Mouse (Mus musculus) heart, adult 18-20 months (tissue): Measurements from ENCODE around the gene Kcnh1. TPM values are rescaled to one million over a fixed set of nuclear protein-coding genes. Genes with fewer than 3 reads are reported as not detected.

Experiments used
- DNase-seq, 2 experiments: peaks; one replicate each; pipeline ENCODE4 v3.0.0; 2021 to 2022; ENCODE audit warnings: mixed read lengths in 1 of 2
- total RNA-seq, 2 experiments: library from RNA; stranded (reverse); gene quantifications; 2 replicates each; pipeline ENCODE4 v1.2.3; 2021

The Kcnh1 gene
- total RNA-seq, 2 experiments from 2014 or later: 0.15 TPM

DNA sequence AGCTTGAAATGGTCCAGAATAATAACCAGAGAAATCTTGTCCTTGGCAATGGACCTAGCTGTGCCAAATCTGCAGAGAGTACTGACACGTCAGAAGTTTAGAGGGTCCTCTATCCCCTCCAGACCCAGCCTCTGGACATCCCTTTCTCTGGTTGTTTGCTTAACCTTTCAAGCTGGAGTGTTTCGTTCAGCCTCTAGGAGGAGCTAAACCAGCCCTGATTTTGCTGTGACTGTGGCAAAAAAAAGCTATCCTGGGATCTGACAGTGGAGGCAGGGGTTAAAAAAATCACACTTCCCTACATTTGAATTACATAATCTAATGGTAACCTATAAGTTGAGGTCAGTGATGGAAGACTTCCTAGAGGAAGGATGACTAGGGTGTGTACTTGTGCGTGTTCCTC, 133.6 kb downstream of the Kcnh1 start:
- no peak for DNase-seq

DNA sequence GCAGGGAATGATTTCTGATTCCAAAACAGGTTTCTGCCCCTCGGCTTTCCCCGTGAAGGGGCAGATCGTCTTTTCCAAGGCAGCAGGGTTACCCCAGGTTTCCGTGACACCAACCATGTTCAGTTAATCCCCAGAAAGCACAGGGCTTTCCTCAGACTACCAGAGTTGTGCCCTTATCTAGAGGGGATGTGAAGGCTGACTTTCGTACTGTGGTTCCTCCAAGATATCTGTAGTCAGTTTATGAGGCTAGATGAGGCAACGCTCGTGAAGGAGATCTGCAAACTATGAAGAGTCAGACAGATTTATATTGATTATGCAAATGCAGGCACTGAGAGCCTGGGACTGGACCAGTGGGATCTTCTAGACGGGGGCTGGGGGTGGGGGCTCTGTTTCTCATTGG, 136.5 kb downstream of the Kcnh1 start:
- no peak for DNase-seq

DNA sequence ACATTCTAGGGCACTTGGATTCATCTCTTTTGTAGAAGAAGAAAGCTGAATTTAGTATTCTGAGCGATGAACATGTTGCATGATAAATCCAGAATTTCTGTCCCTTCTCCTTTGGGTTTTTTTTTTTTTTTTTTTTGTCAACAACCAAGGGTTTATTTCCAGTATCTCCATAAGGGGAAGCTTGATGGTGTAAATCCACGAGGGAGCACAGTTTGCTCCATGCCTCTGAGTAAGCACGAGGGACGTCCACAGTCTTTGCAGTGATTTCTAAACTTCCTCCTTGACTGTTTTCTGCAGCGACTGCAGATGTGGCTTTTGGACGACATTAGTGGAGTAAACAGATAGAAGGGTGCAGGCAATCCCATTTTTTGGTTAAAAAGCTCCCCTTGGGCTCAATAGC, 140.6 kb downstream of the Kcnh1 start:
- no peak for DNase-seq

DNA sequence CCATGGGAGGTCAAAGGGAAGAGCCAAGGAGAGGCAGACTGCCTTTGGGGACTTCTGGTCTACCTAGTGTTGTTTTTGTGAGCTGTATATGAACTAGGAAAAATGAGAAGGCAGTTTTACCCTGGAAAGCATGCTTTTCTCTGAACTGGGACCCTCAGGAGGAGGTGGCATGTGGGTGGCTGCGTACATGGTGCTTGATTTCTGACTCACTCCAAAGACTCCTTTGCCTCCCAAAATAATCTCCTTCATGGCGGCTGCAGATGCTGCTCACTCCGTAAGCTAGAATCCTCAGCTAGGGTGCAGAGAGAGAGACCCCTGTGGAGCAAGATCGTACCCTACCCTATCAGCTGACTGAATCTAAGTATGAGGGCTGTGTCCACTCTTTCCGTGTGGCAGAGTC, 145.5 kb downstream of the Kcnh1 start:
- DNase-seq: no peak

DNA sequence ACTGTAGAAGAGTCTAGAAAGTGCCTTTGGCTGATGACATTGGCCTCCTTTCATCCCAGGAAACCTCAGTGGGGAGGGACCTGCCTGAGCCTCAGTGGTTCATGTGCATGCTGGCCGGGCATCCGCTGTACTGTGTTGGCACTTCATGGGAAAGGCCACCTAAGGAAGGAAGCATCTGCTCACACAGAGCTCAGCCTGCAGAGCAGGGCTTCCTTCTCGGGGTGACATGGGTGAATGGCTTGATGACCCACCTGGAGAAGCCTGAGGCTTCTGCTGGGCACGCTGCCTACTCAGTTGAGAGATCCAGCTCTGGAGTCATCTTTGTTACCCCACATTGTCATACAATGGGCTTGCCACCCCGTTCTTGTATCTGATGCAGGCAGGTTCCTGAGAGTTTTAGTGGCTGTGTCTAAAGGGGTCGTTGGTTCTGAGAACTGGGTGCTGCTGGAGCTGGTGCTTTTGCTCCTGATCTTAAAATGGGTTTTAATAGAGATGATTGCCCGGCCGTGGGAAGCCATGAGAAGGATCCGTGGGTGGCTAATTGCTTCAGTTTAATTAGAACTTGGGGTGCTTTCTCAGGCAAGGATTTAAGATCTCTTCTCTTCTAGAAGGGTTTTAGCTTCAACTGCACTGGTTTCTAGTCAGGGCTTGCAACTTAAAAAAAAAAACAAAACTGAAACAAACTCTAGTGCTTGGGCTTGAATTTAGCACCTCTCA, 148.9 kb downstream of the Kcnh1 start:
- DNase-seq: no peak

DNA sequence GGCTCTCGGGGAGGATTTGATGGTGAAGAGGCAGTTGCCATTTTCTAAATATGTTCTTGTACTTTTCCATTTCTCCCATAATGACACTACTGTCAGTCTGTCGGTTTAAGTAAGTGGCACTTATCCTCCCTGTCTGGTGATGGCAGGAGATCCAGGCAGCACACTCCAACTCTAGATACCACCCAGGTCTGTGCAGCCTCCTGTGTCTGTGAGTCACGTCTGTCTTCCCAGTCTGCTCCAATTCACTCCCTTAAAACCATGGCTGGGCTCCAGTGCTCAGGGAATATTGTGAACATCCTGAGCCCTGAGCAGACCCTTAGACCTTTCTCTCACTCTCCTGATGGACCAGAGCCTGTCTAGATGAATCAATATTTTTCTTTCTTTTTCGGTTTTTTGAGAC, 151.2 kb downstream of the Kcnh1 start:
- DNase-seq: no peak

DNA sequence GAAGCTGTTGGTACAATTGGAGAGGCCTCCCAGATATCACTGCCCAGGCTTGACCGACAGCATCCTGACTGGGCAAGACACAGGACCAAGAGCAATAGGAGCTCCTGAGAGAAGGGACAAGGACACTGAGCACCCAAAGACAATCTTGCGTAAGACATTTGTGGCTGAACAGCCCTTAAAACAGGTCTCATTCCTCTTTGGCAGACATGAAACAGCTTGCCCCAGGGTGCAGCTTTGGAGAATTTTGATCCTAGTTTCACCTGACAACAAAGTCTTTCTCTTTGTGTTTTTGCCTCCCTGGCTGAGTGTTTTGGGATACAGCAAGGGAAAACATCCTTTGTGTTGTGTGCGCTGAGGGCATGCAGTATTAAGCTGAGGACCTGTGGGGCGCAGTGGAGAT, 153.4 kb downstream of the Kcnh1 start:
- no peak for DNase-seq

DNA sequence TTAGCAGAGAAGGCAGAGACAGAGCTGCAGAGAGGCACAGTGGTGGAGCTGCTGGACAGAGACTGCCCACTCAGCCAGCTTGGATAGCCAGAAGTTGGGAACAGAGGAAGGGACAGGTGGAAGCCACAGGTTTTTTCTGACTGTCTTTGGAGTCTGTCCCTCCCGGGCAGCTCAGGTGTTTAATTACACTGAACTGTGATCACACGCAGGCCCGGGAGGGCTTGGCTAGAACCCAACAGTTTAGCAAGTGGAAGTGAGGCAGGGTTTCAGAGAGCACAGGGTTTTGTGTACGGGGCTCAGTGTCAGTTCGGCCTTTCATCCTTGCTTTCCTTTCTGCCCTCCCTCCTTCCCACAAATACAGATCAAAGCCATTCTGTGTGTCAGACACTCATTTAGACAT, 156.8 kb downstream of the Kcnh1 start:
- DNase-seq: no peak

DNA sequence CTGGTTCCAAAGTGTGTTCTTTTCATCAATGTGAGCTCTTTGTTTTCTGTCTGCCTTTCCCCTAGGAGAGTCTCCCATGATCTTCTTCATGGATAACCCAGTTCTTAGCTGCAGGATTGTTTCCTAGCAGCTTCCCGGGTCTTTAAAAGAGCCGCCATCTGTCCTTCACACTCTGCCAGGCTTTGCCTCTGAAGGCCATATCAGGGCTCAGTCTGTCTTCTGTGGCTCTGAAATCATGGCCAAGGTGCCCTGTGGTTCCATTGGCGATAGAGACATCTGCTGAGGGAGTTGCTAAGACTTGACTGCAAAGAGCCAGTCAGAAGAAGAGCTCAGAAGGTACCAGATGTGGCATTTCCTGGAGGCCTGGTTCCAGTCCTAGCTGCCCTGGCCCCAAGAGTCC, 165.7 kb downstream of the Kcnh1 start:
- no peak for DNase-seq

DNA sequence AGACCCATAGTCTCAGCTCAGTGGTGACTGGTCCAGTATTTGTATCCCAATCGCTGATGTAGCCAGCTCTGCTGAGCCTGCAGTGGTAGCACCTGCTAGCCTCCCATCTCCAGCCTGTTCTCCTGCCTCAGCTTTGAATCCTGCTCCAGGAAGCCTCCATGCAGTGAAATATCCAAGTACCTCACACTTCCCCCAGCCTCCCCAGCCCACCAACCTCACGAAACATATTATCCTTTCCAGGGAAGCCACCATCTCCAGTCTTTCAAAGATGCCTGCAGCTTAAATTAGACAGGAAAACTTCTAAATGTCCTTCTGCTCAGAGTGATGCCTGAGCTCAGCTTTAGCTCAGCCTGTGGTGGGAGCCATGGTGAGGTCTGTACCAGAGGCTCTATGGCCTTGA, 168.6 kb downstream of the Kcnh1 start:
- no peak for DNase-seq

DNA sequence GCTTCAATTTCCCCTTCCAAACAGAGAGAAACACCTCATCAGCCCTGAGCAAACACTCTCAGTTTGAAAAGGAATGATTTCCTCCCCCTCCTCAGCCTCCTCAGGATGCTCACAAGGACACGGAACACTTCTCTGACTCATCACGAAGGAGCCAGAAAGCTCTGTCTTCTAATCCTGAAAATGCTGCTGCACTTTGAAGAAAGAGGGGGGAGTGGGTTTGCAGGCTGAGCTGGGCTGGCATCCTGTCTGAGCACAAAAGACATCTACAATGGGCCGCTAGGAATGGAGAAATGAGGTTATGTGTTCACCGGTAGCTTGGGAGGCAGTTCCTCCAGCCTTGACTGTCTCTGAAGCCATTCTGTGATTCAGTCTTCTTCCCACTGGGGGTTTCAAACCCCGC, 177.8 kb downstream of the Kcnh1 start:
- DNase-seq: no peak

DNA sequence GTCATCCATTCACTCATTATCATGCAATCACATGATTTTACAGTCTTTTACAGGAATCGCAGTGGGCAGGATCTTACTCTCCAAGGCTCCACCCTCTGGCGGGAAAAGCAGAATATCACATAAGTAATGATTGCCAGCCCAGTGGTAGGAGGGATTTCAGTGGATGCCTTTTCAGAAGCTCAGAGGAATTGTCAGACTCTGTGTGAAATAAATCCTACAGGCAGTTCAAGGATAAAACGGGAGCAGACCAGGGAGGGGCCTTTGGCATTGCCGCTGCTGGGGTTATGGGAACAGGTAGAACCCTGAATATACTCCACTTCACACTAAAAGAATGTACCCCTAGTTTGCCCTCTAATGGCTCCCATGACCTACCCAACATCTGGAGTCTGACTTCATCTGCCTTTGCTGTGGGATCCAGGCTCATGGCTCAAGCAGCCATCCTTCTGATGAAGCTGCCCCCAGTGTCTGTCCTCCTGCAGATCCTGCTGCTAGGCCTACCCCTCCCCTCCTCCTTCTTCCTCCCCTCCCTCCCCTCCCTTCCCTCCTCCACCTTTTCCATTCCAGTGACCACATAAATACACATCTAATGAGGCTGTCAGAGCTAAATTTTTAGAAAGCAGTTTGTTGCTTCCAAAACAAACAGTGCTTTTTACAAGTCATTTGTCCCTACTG, 181.5 kb downstream of the Kcnh1 start:
- no peak for DNase-seq

DNA sequence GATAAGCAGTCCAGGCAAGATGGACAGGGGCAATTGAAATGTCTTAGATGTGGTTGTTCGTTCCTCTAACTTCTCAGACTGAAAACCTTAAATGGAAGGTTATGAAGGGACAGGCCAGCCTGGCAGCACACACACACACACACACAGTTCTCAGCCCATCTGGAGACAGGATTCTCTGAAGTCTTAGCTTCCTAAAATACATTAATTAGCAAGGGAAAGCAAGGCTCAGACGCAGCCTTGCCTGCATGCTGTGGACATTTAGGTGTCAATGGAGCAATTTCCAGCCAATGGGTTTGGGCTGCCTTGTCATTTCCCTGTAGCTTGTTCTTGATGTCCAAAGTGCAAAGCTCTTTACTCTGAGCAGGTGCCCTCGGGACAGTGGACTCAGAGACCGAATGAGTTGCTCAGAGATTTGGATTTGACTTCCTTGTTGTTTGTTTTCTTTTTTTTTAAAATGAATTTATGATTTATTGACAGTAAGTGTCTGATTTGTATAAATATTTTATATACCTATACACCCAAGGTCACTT, 188.0 kb downstream of the Kcnh1 start:
- DNase-seq: no peak

DNA sequence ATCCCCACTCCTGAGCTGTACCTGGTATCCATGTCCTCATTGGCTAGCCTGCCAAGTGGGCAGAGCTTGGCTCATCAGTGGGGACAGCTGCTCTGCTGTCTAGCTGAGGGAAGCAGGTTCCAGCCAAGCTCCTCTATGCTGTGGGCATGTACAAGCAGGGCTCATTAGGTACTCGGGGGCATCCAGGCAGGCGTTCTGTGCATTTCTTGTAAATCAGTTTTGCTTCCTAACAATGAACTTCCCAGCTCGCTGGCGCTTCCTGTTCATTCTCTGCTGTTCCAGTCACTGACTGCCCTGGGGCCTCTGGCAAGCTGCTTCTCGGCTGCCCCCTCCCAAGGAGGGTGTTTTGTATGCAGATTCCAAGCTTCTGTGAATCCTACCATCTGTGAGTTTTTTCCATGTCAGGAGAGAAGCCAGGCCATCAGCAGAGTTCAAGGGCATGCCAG, 190.0 kb downstream of the Kcnh1 start:
- no peak for DNase-seq

DNA sequence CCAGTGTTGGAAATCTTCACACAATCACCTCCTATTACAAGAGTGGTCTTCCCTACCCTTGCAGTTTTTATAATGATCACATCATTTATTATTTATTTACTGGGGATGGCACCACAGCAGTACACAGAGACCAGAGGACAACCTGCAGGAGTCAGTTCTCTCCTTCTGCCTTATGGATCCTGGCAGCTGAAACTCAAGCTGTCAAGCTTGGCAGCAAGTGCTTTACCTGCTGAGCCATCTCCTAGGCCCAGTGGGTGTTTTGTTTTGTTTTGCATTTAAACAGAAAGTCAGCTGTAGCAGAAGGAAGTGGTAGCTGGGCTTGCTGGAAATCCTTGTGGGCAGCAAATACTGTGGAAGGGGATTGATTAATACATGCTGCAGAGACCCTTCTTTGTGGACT, 197.1 kb downstream of the Kcnh1 start:
- DNase-seq: no peak

DNA sequence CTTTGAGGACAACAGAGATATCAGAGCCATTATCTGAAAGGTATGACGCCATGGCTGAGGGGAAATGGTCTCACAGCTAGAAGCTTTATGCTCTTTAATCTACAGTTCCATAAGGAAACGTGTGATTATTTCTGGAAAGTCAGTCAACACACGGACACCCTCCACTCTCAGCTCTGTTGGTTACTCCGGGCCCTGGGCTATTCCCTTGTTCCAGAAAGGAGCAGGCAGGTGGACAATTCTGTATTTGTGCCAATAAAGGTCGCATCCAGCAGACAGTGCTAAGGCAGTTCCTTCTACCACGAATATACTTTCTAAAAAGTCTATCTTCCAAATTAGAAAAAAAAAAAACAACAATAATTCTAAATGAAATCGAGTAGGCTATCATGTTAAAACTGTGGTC, 200.5 kb downstream of the Kcnh1 start:
- no peak for DNase-seq

DNA sequence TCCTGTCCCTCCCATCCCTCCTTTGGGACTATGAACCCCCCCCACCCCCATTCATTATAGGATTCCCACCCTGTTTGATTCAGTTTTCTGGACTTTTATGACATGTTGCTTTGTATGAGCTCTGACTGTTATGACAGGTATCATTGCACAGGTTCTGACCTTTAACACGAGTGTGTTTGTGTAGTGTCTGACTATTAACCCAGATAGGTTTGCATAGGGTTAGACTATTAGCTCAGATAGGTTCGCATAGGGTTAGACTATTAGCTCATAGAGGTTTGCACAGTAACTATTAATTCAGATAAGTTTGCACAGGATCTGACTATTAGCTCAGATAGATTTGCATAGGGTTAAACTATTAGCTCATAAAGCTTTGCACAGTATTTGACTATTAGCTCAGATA, 201.7 kb downstream of the Kcnh1 start:
- no peak for DNase-seq

DNA sequence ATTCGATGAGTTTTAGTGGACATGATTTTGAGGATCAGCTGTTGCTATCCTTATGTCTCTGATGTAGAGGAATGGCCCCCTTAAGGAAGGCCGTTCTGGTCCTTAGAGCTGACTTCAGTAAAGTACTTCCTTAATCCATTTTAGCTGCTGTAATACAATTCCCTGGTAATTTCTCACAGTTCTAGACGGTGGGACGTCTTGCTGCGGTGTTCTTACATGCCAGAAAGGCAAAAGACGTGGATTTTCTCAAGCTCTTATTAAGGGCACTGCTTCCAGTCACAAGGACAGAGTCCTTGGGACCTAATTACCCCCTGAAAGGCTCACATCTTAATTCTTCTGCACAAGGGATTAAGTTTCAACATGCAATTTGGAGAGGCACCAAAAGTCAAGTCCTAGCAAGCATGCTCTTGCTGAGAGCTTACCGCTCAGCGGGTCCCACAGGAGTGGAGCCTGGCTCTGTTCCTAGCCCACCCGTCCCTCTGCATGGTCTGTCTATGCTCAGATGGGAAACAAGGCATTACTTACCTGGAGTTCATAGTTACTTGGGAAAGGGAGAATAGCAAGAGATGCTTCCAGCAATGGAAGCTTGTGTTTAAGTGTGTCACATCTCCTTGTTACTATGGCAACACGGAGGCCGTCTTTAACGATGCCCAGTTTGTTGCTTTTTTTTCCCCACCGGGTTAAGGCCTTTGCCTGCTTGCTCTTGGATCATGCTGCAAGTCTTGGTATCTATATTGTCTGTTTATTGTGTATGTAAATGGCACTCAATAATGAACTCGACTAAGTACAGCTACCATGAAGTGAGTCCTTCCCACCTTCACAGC, 209.3 kb downstream of the Kcnh1 start:
- DNase-seq: no peak

DNA sequence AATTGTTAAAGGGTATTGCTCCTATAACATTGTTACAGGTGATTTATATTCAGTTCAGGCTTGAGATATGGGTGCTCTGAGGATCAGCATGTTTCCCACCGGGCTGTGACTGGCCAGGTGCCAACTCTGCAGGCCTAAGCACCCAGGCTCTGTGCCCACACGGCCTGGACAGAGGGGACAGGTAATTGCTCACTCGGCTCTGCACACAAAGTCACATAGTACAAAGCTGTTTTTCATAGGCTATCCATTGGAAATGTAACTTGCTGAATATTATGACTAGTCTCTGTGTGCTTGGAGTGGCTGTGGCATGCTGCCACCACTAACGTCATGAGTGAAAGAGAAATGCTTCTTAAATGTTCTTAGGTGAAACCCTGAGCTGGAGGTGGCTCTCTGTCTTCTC, 210.4 kb downstream of the Kcnh1 start:
- DNase-seq: no peak

DNA sequence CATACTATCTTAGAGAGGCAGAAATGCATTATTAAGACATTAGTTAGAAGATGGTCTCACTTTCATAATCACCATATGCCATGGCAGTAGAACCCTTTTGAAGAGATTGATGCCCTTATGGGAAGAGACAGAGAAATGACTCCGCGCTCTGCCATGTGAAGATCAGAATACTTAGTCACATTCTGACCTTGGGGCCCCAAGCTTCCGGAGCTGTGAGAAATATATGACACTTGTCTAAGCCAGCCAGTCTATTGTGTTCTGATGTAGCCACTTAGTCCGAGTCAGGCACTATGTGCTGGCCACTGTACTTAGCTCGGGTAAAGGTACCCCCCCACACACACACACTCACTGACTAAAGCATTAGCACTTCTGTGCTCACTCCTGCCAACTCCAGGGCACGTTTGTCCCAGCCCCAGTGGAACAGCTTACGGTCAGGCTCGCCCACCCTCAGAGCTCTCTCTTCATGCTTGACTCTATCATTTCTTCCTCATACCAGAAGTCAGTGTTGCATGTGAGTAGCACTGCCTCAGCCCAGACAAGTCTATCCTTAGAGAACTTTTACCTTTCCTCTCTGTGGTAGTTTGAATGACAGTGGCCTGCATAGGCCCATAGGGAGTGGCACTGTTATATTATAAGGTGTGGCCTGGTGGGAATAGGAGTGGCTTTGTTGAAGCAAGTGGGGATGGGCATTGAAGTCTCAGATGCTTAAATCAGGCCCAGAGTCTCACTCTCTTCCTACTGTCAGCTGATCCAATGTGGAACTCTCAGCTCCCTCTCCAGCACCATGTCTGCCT, 212.5 kb downstream of the Kcnh1 start:
- no peak for DNase-seq

DNA sequence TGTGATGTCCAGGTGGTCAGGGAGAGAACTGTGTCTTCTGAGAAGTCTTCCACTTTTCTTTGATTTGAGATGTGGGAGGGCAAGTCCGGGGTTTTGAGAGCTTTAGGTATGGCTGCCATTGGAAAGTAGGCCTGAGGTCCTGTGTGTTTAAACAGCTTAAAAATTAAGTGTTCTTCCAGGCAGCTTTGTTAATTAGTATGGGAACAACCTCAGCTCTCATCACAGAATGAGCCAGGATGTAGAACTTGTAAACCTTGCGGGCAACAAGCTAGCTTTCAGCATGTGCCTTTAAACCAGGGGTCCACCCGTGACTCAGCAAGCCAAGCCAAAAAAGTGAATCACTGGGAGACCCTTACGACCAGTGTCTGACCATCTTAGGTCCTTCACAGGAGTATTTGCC, 214.6 kb downstream of the Kcnh1 start:
- DNase-seq: no peak

DNA sequence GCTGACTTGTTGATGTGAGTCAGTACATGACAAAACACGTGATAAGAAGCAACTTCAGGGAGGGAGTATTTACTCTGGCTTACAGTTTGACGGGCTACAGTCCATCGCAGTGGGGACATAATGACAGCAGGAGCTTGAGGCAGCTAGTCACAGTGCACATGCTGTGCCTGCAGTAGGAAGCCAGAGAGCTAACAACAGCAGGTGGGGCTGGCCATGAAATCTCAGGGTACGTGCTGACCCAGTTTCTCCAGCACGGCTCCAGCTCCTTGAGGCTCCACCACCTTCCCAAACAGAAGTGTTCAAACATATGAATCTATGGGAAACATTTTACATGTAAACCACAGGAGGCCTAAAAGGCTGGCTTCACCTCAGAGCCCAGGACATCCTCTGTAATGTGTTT, 216.0 kb downstream of the Kcnh1 start:
- DNase-seq: no peak
